Mouse (Mus musculus) CD4-positive, CD25-positive, alpha-beta regulatory T cell, adult 9 weeks (primary cell): Measurements from ENCODE around the gene Gm15127. TPM values are rescaled to one million over a fixed set of nuclear protein-coding genes. Genes with fewer than 3 reads are reported as not detected.

ENCODE experiments used
- polyA plus RNA-seq: library from polyadenylated mRNA; unstranded; fragments of 100-300 nt; shearing (Covaris generic); gene quantifications from one replicate; pipeline ENCODE4 v1.2.1, GENCODE M21; 2017

Gene Gm15127
- polyA plus RNA-seq = not detected

DNA sequence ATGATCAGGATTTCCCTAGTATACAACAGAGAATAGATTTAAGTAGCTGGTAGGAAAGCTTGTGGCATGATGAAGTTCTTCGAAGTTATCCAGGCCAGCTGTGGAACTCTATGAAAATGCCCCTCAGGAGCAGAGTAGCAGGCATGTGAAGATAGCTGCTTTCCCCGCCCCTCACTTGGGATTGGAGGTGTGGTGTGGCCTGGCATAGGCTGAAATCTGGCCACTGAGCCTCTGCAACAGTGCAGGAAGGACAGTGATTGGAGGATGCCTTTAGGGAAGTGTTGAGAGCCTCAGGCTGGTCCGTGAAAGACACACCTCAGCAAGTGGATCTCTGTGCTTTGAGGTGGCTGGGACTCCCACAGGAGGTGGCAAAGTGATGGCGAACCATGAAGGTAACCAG is at the start of gene Gm15127:
Gm15127 (plus strand) TSS at position 301 of the 400 bp plus-strand sequence.

GRCm38 (mm10) chrX:148615053-148615452 is 48.3 kb upstream of the Gm15127 start, which contains the start of gene Gm8334:
Gm8334 (minus strand) TSS chrX:148615153.

Other genes with a start within 250 kb of the Gm15127 start
- gene Gm15114, start 174.6 kb upstream of the Gm15127 start, polyA plus RNA-seq = not detected
- not detected for gene Gm8334, start 48.4 kb upstream of the Gm15127 start, polyA plus RNA-seq
- not detected for gene Luzp4, start 194.0 kb downstream of the Gm15127 start, polyA plus RNA-seq